Mouse (Mus musculus) ES-E14 (cell line): Measurements from ENCODE around the gene Ak9. TPM values are rescaled to one million over a fixed set of nuclear protein-coding genes. Genes with fewer than 3 reads are reported as not detected.

Source experiments
- DNase-seq: peaks from one replicate; pipeline ENCODE4 v3.0.0-alpha.2; 2013; ENCODE audit warnings: low read depth, low spot score
- H3K27ac ChIP-seq: 2 replicates; pipeline ENCODE4 v1.5.1; 2012; ENCODE audit warnings: low read depth, mild to moderate bottlenecking, low read length, moderate library complexity, mixed read lengths; ENCODE audit not compliant: poor library complexity, insufficient read depth, severe bottlenecking
- H3K36me3 ChIP-seq: 2 replicates; pipeline ENCODE4 v1.6.1; 2012; ENCODE audit warnings: mild to moderate bottlenecking, low read length, moderate library complexity, mixed read lengths; ENCODE audit not compliant: control insufficient read depth, poor library complexity, insufficient read depth, severe bottlenecking
- H3K4me1 ChIP-seq, 2 experiments: fragments of 150-350 bp in 1 of 2; sonication (generic) in 1 of 2; 2 replicates each; pipeline ENCODE4 v1.6.1; 2012; ENCODE audit warnings: low read length in 2 of 2, mild to moderate bottlenecking in 1 of 2, mixed read lengths in 1 of 2; ENCODE audit not compliant: control insufficient read depth in 2 of 2, insufficient read depth in 2 of 2, poor library complexity in 1 of 2
- H3K4me3 ChIP-seq, 2 experiments: fragments of 150-350 bp in 1 of 2; sonication (generic) in 1 of 2; 2 replicates each; pipeline ENCODE4 v1.5.1; 2012; ENCODE audit warnings: low read length in 2 of 2, low read depth in 1 of 2, mild to moderate bottlenecking in 1 of 2, mixed read lengths in 1 of 2; ENCODE audit not compliant: insufficient read depth in 1 of 2, poor library complexity in 1 of 2, severe bottlenecking in 1 of 2
- H3K9ac ChIP-seq: 2 replicates; pipeline ENCODE4 v1.6.1; 2012; ENCODE audit warnings: low read depth, mild to moderate bottlenecking, low read length, mixed read lengths; ENCODE audit not compliant: poor library complexity, insufficient read depth, severe bottlenecking
- H3K9me3 ChIP-seq: fragments of 150-350 bp; sonication (generic); 2 replicates; pipeline ENCODE4 v1.6.1; 2012; ENCODE audit warnings: low read depth, mild to moderate bottlenecking, low read length; ENCODE audit not compliant: control insufficient read depth, insufficient read depth
- CHD2 ChIP-seq: IDR thresholded peaks from 2 replicates; pipeline ENCODE4 v1.6.1; 2014; ENCODE audit warnings: mild to moderate bottlenecking, low read depth, low read length, inconsistent platforms
- HCFC1 ChIP-seq: IDR thresholded peaks from 2 replicates; pipeline ENCODE4 v1.6.1; 2012; ENCODE audit warnings: low read length, inconsistent platforms, borderline replicate concordance; ENCODE audit not compliant: insufficient read depth
- MAFK ChIP-seq: IDR thresholded peaks from 2 replicates; pipeline ENCODE4 v1.6.1; 2014; ENCODE audit warnings: mild to moderate bottlenecking, low read depth, low read length, inconsistent platforms; ENCODE audit not compliant: insufficient read depth
- ZC3H11A ChIP-seq: IDR thresholded peaks from 2 replicates; pipeline ENCODE4 v1.6.1; 2012; ENCODE audit warnings: low read depth, mild to moderate bottlenecking, inconsistent platforms, low read length, borderline replicate concordance
- ZNF384 ChIP-seq: IDR thresholded peaks from 2 replicates; pipeline ENCODE4 v1.6.1; 2012; ENCODE audit warnings: low read depth, low read length, inconsistent platforms
- in situ Hi-C, 2 experiments: fragments of 600-800 bp; cut with MboI; formaldehyde crosslinking; loops; one replicate each; pipeline ENCODE4 v1.15.1; 2025; ENCODE audit warnings: low sequenced_read_pairs in 2 of 2, inconsistent platforms in 1 of 2; ENCODE audit not compliant: unreplicated experiment in 2 of 2
- total RNA-seq: library from RNA; depleted of rRNA; stranded (reverse); fragments of 300-350 nt; gene quantifications from 2 replicates; pipeline ENCODE4 v1.2.3, GENCODE M21; 2012

Gene Ak9
- total RNA-seq, 1 experiment = 0.09 TPM

DNA sequence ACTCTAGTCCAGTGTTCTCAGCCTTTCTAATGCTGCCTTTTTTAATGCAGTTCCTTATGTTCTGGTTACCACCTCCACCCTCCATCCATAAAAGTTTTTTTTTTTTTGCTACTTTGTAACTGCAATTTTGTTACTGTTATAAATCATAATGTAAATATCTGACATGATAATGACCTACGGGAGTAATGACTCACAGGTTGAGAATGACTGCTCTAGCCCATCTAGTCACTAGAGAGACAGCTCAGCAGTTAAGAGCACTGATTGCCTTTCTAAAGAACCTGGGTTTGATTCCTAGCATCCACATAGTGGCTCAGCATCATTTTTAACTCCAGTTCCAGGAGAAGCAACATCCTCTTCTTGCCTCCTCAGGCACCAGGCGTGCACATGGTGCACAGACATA is 21.7 kb upstream of the Ak9 start:
- Histone ChIP-seq H3K36me3 (no peaks in the 10 kb centered on the region; the same call in 1 of the 2 replicates), H3K4me3 (no peak overlapping the region), H3K4me1 (no peaks in the 10 kb centered on the region), H3K27ac (no peak overlapping the region), H3K9ac (no peak overlapping the region), H3K9me3 (no peaks in the 10 kb centered on the region)
- in situ Hi-C loops = no loop called here
- no peak for TF ChIP-seq ZC3H11A
- DNase-seq = no peak

DNA sequence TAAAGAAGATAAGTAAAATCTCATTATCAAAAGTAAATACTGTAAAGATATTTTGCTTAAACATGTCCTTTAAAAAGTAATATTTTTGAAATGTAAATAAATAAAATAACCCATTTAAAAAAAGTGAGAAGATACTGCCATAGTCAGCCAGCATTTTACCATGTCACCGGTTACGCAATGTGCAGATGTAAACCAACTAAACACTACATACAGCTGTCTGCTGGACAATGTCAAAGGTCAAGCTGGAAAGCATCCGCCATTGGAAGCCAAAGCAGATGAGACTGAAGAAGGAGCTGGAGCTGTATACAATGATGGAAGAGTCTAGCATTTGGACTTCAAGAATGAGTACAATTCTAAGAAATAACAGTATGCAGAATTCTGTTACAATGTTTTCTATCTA is 16.2 kb upstream of the Ak9 start:
- H3K9me3 ChIP-seq = no peaks in the 10 kb centered on the region
- H3K27ac ChIP-seq = no peak overlapping the region
- H3K4me1 ChIP-seq = peaks cover 0 to 2% of the 10 kb centered on the region in 2 experiments; a peak in 1 of 4 replicates
- no peaks in the 10 kb centered on the region for H3K36me3 ChIP-seq
- H3K4me3 ChIP-seq = no peak overlapping the region
- no peak for DNase-seq
- TF ChIP-seq MAFK (no peak), HCFC1 (no peak), CHD2 (no peak), ZNF384 (no peak), ZC3H11A (no peak)
- no peak overlapping the region for H3K9ac ChIP-seq
- in situ Hi-C loops = no loop called here

DNA sequence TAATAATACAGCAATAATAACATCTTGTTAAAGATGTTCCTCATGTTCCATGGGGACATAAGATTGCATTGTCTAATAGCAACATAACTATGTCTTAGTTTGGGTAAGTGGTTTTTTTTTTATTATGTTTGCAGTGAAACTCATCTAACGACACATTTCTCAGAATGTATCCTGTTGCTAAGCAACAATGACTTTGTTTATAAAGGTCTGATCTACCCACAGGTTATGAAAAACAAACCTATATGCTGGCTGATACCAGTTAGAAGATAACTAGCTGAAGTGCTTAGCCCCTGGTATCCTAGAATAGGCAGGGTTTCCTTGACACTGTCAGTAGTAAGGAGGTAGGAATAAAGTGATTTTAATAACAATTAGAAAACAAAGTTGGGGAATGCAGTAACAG is 15.7 kb upstream of the Ak9 start:
- H3K9ac ChIP-seq = no peak overlapping the region
- H3K27ac ChIP-seq = no peak overlapping the region
- no peaks in the 10 kb centered on the region for H3K36me3 ChIP-seq
- no peak for DNase-seq
- in situ Hi-C loops = no loop called here
- no peak overlapping the region for H3K4me3 ChIP-seq
- peaks cover 0 to 2% of the 10 kb centered on the region in 2 experiments; a peak in 1 of 4 replicates for H3K4me1 ChIP-seq
- TF ChIP-seq CHD2 (no peak), ZNF384 (no peak), ZC3H11A (no peak), HCFC1 (no peak), MAFK (no peak)
- H3K9me3 ChIP-seq = no peaks in the 10 kb centered on the region

DNA sequence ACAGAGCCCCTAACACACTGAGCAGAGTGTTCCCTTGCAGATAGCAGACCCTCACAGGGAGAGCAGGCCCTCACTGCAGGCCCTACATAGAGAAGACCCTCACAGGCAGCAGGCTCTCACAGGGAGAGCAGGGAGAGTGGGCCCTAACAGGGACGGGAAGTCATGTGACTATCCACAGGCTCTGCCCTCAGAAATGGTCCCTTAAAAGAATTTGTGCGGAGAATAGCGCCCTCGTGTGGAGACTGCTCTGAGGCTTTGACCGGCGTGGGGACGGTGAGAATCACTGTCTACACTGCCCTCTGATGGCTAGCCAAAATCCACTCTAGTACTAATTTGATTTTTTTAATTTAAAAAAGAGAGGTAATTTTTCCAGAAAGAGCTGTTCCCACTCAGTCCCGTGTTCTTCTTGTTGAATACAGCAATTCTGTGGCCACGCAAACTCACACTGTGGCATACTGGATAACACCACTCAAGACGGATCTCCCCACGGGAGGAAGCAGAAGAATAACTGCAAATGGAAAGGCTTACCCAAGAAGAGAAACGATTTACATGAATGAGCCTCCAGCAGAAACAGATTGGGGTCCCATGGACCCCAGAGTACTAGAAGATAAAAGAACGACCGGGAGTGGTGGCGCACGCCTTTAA is 14.9 kb upstream of the Ak9 start:
- peaks cover 0 to 2% of the 10 kb centered on the region in 2 experiments; a peak in 1 of 4 replicates for H3K4me1 ChIP-seq
- H3K36me3 ChIP-seq = no peaks in the 10 kb centered on the region
- TF ChIP-seq ZC3H11A (peak; percentile 81), CHD2 (peak; percentile 43; the same call in 1 of the 2 replicates), HCFC1 (no peak)
- H3K9ac ChIP-seq = peak overlapping the region; percentile 54; the same call in 1 of the 2 replicates
- H3K9me3 ChIP-seq = no peaks in the 10 kb centered on the region
- in situ Hi-C loops = no loop called here
- no peak overlapping the region for H3K4me3 ChIP-seq
- H3K27ac ChIP-seq = no peak overlapping the region
- peak; percentile 87 for DNase-seq

DNA sequence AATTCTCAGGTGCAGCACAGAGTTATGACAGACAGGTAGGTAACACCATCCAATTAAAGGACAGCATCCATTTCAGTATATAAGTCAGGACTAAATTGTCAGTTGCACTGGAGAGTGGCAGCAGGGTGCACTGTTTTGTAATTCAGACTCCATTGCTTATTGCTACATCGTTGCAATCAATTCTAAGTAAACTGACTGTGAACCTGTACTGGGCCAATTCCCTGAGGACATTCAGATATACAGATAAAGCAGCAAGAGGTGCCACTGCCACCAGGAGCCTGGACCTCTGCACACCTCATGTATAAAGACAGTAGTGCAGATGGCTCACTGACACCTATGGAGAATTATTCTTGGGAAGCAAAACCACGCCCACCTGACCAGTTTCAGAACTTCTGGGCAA is 12.8 kb upstream of the Ak9 start:
- peaks cover 0 to 2% of the 10 kb centered on the region in 2 experiments; a peak in 1 of 4 replicates for H3K4me1 ChIP-seq
- no peak overlapping the region for H3K27ac ChIP-seq
- no peak for DNase-seq
- no peak overlapping the region for H3K4me3 ChIP-seq
- H3K9ac ChIP-seq = no peak overlapping the region
- in situ Hi-C loops = loop anchor here in 1 of 2 experiments (10.0 kb wide), 1 partner anchor 286 kb away; no protein-coding TSS in a partner anchor
- no peak for TF ChIP-seq HCFC1
- TF ChIP-seq CHD2 = no peak
- no peak for TF ChIP-seq MAFK
- TF ChIP-seq ZNF384 = no peak
- no peaks in the 10 kb centered on the region for H3K36me3 ChIP-seq
- no peaks in the 10 kb centered on the region for H3K9me3 ChIP-seq
